Mouse (Mus musculus): Measurements from ENCODE around the gene Fbxo40. TPM values are rescaled to one million over a fixed set of nuclear protein-coding genes. Genes with fewer than 3 reads are reported as not detected.

The Fbxo40 gene
- total and polyA plus RNA-seq, 3 experiments: 1.5 to 3.0 (median 2.2) TPM

DNA sequence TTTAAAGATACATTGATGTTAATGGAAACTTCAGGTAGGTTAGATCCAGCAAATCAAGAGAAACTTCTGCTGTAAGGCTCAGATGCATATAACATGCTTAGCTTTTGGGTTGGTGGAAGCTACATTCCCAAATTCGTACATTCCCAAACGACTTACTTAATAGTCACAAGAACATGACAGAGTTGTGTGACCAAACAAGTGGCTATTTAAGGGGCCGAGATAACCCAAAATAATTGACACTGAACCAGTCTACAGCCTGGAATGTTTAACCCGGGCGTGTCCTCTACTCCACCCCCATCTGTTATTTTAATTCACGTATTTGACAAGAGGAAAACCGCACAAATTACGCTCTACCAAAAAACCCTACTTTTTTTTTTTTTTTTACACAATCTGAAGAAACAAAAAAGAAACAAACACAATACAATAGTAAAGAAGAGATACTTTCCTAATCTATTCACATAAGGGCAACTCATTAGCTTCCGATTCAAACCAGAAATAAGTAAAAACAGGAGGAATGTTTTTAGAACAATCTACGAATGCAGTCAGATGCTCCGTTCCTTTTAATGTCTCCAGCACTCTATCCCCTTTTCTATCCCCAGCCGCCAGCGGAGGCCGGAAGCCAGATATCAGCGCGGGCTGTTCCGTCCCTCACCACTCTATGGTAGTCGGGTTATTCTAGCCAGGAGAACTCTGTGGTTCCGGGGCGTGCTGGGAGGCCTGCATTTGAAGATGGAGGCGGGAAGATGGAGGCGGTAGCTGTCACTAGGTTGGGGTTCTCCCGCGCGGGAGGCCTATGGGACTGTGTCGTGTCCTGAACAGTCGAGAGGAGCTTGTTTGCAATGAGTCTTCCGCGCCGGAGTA lies 21.0 kb upstream of the Fbxo40 start, which contains the start of gene Polq (continued):
- TF ChIP-seq ZNF384 (IDR thresholded peaks at IDR 0.05; ENCODE audit: low read depth, low read length): peak; percentile 82

DNA sequence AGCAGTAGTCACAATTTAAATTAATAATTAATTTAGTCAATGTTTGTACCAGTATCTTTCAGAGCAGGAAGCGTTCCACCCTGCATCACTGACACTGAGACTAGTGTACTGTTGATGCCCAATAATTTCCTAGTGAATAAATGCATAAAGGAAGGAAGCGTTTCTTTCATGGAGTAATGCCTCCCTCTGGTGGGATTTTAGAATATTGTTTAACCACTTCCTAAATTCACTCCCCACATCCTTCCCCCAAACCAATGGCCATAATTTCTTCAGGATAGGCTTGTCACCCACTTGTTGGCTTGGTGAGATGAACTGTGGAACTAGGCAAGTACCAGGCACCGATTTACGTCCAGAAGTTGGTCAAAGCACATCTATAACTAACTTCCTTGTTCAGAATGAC lies 20.1 kb upstream of the Fbxo40 start:
- Histone ChIP-seq H3K4me3 (replicated peaks in 1 of 3; ENCODE audit: low read depth in 2 of 3, low read length in 2 of 3, poor library complexity in 1 of 3) (no peak overlapping the region), H3K36me3 (replicated peaks in 1 of 2; ENCODE audit: control insufficient read depth in 1 of 2, insufficient read depth in 1 of 2, low read length in 1 of 2) (peaks cover 4 to 22% of the 10 kb centered on the region in 2 experiments), H3K9me3 (replicated peaks; ENCODE audit: low read length) (no peaks in the 10 kb centered on the region), H3K4me1 (ENCODE audit: control insufficient read depth in 1 of 2, insufficient read depth in 2 of 2) (peaks cover 4 to 49% of the 10 kb centered on the region in 2 experiments; a peak in 3 of 4 replicates), H3K4me2 (ENCODE audit: insufficient read depth, low read depth, poor library complexity, severe bottlenecking) (peak overlapping the region; percentile 22), H3K9ac (ENCODE audit: insufficient read depth, low read depth) (peak overlapping the region; percentile 87), H3K27ac (ENCODE audit: insufficient read depth, low read depth) (no peak overlapping the region), H3K27me3 (replicated peaks) (no peaks in the 10 kb centered on the region), H3K79me2 (replicated peaks; ENCODE audit: control insufficient read depth, extremely low read depth, insufficient read depth, poor library complexity, severe bottlenecking) (peaks cover 20% of the 10 kb centered on the region)
- TF ChIP-seq MYC (IDR thresholded peaks at IDR 0.05; ENCODE audit: low read depth, low read length) (peak; percentile 81; the same call in 1 of the 2 replicates), USF1 (IDR thresholded peaks at IDR 0.05; ENCODE audit: low read depth, low read length) (no peak), SIN3A (IDR thresholded peaks at IDR 0.05; ENCODE audit: low read length) (no peak), TBP (conservative IDR thresholded peaks at IDR 0.05; ENCODE audit: low read depth, low read length) (0 out of 2 replicates have a peak, but pooled peaks have one; percentile 15), EP300 (IDR thresholded peaks at IDR 0.05; ENCODE audit: low read length) (no peak), PAX5 (IDR thresholded peaks at IDR 0.05; ENCODE audit: low read length) (no peak), IRF4 (IDR thresholded peaks at IDR 0.05; ENCODE audit: low read depth, low read length) (peak; percentile 29; the same call in 1 of the 2 replicates), JUND (conservative IDR thresholded peaks at IDR 0.05; ENCODE audit: low read depth, low read length) (0 out of 2 replicates have a peak, but pooled peaks have one; percentile 42), ZC3H11A (IDR thresholded peaks at IDR 0.05; ENCODE audit: low read depth, low read length) (peak; percentile 78), ELF1 (IDR thresholded peaks at IDR 0.05; ENCODE audit: low read depth, low read length) (peak; percentile 58; the same call in 1 of the 2 replicates), SMC3 (IDR thresholded peaks at IDR 0.05; ENCODE audit: low read depth, low read length) (peak; percentile 90), CTCF (conservative IDR thresholded peaks at IDR 0.05 in 1 of 2, IDR thresholded peaks at IDR 0.05 in 1 of 2; ENCODE audit: low read depth in 2 of 2, low read length in 2 of 2) (peak; percentile 31 to 93; a peak in 3 of 4 replicates), HCFC1 (IDR thresholded peaks at IDR 0.05; ENCODE audit: low read depth, low read length) (peak; percentile 56; the same call in 1 of the 2 replicates)
- peak; percentile 84 for DNase-seq (ENCODE audit: extremely low read depth)
- dilution Hi-C loops (cut with MboI; ENCODE audit: extremely low pct_ligation_motif_present, extremely low pct_unique_long_range_greater_than_20kb, low sequenced_read_pairs): no loop called here
- in situ Hi-C loops (cut with MboI; ENCODE audit: low pct_ligation_motif_present, low pct_unique_long_range_greater_than_20kb, low sequenced_read_pairs): loop anchor here (5.0 kb wide), 1 partner anchor 283 kb away; no protein-coding TSS in a partner anchor

DNA sequence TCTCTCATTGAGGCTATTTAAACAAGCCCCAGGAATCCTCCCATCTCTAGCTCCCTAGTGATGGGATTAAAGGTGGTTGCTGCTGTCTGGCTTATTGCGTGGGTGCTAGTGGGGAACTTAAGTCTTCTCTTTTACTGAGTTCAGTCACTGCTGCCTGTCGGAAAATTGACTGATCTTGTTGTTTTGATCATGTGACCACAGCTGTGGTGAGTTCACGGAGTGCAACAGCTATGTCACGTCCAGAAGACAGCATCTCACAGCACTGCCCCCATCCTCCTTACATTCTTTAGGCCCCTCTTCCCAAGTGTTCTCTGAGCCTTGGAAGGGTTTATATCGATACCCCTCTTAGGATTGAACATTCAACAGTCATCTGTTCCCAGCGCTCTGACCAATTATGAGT lies 19.0 kb upstream of the Fbxo40 start:
- H3K36me3 ChIP-seq (replicated peaks in 1 of 2; ENCODE audit: control insufficient read depth in 1 of 2, insufficient read depth in 1 of 2, low read length in 1 of 2): peaks cover 0 to 12% of the 10 kb centered on the region in 2 experiments
- peaks cover 20% of the 10 kb centered on the region for H3K79me2 ChIP-seq (replicated peaks; ENCODE audit: control insufficient read depth, extremely low read depth, insufficient read depth, poor library complexity, severe bottlenecking)
- DNase-seq (ENCODE audit: extremely low read depth): peak; percentile 75
- peak overlapping the region; percentile 29; the same call in 1 of the 2 replicates for H3K9ac ChIP-seq (ENCODE audit: insufficient read depth, low read depth)
- no peak overlapping the region for H3K4me3 ChIP-seq (replicated peaks in 1 of 3; ENCODE audit: low read depth in 2 of 3, low read length in 2 of 3, poor library complexity in 1 of 3)
- in situ Hi-C loops (cut with MboI; ENCODE audit: low pct_ligation_motif_present, low pct_unique_long_range_greater_than_20kb, low sequenced_read_pairs) (no loop called here), dilution Hi-C loops (cut with MboI; ENCODE audit: extremely low pct_ligation_motif_present, extremely low pct_unique_long_range_greater_than_20kb, low sequenced_read_pairs) (no loop called here)
- peak overlapping the region; percentile 1; the same call in 1 of the 2 replicates for H3K27ac ChIP-seq (ENCODE audit: insufficient read depth, low read depth)
- no peak overlapping the region for H3K4me2 ChIP-seq (ENCODE audit: insufficient read depth, low read depth, poor library complexity, severe bottlenecking)
- H3K4me1 ChIP-seq (ENCODE audit: control insufficient read depth in 1 of 2, insufficient read depth in 2 of 2): peaks cover 4 to 44% of the 10 kb centered on the region in 2 experiments; a peak in 3 of 4 replicates
- no peaks in the 10 kb centered on the region for H3K27me3 ChIP-seq (replicated peaks)
- TF ChIP-seq BHLHE40 (IDR thresholded peaks at IDR 0.05; ENCODE audit: low read depth, low read length) (peak; percentile 80), SIN3A (IDR thresholded peaks at IDR 0.05; ENCODE audit: low read length) (peak; percentile 55; the same call in 1 of the 2 replicates), PAX5 (IDR thresholded peaks at IDR 0.05; ENCODE audit: low read length) (no peak), MAX (IDR thresholded peaks at IDR 0.05; ENCODE audit: low read length) (no peak), MAFK (IDR thresholded peaks at IDR 0.05; ENCODE audit: insufficient replicate concordance, low read length) (no peak), MXI1 (IDR thresholded peaks at IDR 0.05; ENCODE audit: low read depth, low read length) (no peak), ETS1 (conservative IDR thresholded peaks at IDR 0.05; ENCODE audit: low read depth, low read length) (0 out of 2 replicates have a peak, but pooled peaks have one; percentile 48), POLR2AphosphoS2 (IDR thresholded peaks at IDR 0.05; ENCODE audit: low read depth, low read length) (no peak), IRF4 (IDR thresholded peaks at IDR 0.05; ENCODE audit: low read depth, low read length) (0 out of 2 replicates have a peak, but pooled peaks have one; percentile 27), EP300 (IDR thresholded peaks at IDR 0.05; ENCODE audit: low read length) (peak; percentile 42), KAT2A (IDR thresholded peaks at IDR 0.05; ENCODE audit: insufficient replicate concordance, low read length) (no peak), USF1 (IDR thresholded peaks at IDR 0.05; ENCODE audit: low read depth, low read length) (peak; percentile 81), USF2 (conservative IDR thresholded peaks at IDR 0.05; ENCODE audit: low read depth, low read length) (peak; percentile 86), SMC3 (IDR thresholded peaks at IDR 0.05; ENCODE audit: low read depth, low read length) (no peak)
- no peaks in the 10 kb centered on the region for H3K9me3 ChIP-seq (replicated peaks; ENCODE audit: low read length)
